Mouse (Mus musculus) cortical plate, adult 2 months (tissue): Measurements from ENCODE around the gene Pkd1l1. TPM values are rescaled to one million over a fixed set of nuclear protein-coding genes. Genes with fewer than 3 reads are reported as not detected.

ENCODE experiments used
- H3K27ac ChIP-seq: fragments of 200-500 bp; 2 replicates; pipeline ENCODE4 v1.5.1; 2012; ENCODE audit warnings: low read length, control low read depth, inconsistent platforms; ENCODE audit not compliant: insufficient read depth
- H3K4me1 ChIP-seq: fragments of 200-500 bp; 2 replicates; pipeline ENCODE4 v1.6.1; 2011; ENCODE audit warnings: low read length; ENCODE audit not compliant: control insufficient read depth, insufficient read depth
- H3K4me3 ChIP-seq: fragments of 200-500 bp; 2 replicates; pipeline ENCODE4 v1.5.1; 2011; ENCODE audit warnings: mild to moderate bottlenecking, low read length, control low read depth; ENCODE audit not compliant: insufficient read depth
- CTCF ChIP-seq: fragments of 200-500 bp; IDR thresholded peaks from 2 replicates; pipeline ENCODE4 v1.5.1; 2011; ENCODE audit warnings: mild to moderate bottlenecking, control low read depth, low read length; ENCODE audit not compliant: insufficient read depth; ENCODE audit errors: extremely low read depth
- POLR2A ChIP-seq: fragments of 200-500 bp; IDR thresholded peaks from 2 replicates; pipeline ENCODE4 v1.6.1; 2011; ENCODE audit warnings: mild to moderate bottlenecking, low read length, control low read depth; ENCODE audit not compliant: insufficient read depth; ENCODE audit errors: extremely low read depth
- polyA plus RNA-seq: library from polyadenylated mRNA; depleted of rRNA; stranded (reverse); fragments of >200 nt; gene quantifications from 2 replicates; pipeline ENCODE4 v1.2.3, GENCODE M21; 2012

The Pkd1l1 gene
- polyA plus RNA-seq, 1 experiment: 0.06 TPM

DNA sequence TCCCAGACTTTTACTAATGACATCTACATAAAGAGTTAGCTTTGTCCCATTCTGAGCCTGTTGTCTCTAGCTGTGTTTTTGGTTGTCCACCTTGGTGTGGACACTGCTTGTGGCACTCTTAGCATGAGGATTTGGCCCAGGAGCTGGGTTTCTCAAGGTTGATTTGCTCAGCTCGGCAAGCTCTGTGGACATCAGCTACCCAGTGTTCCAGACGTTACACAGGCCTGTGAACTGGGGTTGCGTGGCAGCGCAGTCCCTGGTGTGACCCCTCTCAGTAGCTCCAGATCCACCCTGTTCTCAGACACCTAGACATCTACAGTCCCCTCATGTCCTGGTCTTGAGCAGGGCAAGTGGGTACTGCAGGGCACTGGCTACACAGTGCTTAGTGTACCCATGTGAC lies 110.6 kb downstream of the Pkd1l1 start:
- no peak overlapping the region for H3K4me3 ChIP-seq
- TF ChIP-seq POLR2A: no peak
- no peak for TF ChIP-seq CTCF

DNA sequence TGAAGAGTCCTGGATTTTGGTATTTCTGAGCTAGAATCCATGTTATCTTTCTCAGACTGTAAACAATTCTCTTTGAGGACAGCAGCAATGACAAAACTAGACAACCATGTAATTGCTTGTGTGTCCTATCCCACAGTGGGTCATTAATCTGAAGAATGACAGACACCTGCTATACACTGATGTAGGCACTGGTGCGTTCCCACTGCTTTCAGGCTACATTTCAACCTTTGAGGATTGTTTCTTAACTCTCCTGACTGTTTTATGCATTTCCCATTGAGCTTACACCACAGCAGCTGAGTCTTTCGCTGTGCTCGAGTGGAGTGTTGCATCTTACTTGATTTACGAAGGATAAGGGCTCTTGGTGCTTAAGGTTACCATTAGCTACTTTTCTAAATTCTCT lies 111.1 kb downstream of the Pkd1l1 start:
- TF ChIP-seq POLR2A: no peak
- TF ChIP-seq CTCF: no peak
- Histone ChIP-seq H3K4me1 (no peaks in the 10 kb centered on the region), H3K27ac (no peak overlapping the region), H3K4me3 (no peak overlapping the region)

More for the DNA sequence above, 110.6 kb downstream of the Pkd1l1 start:
- no peak overlapping the region for H3K27ac ChIP-seq
- no peaks in the 10 kb centered on the region for H3K4me1 ChIP-seq

DNA sequence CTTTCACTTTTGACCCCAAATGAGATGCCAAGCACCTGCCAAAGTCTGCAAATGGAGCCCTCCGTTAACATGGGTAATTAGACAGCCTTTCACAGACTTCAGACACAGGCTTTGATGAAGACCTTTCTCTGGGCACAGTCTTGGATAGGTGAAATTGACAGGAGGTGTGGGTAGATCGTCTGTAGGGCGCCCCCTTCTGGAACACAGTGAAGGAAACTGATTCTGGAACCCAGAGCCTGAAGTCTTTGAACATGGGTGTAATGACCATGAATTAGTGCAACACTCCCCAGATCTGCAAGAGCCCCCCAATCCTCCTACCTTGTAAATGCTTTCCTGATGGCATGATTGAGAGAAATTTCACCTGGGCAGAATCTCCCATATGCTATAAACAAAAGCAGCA lies 112.2 kb downstream of the Pkd1l1 start:
- H3K27ac ChIP-seq: no peak overlapping the region
- TF ChIP-seq POLR2A (no peak), CTCF (0 out of 2 replicates have a peak, but pooled peaks have one; percentile 15)
- no peak overlapping the region for H3K4me3 ChIP-seq
- H3K4me1 ChIP-seq: no peaks in the 10 kb centered on the region

DNA sequence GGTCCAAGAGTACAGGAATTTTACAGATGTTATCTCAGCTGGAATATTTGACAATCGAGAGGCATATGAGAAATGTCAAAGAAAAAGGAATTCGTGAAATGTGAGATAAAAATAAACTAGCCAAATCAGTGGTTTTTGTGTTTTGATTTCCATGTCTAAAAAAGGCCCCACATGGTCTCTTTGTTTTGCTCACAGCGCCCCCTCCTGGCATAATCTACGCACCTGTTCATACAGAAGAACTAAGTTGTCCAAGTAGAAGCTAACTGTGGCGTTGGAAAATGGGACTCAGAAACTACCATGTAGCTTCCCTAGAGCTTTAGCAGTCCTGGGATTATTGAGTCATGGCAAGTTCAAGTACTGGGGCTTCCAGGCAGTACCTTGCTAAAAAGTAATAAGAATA lies 113.2 kb downstream of the Pkd1l1 start:
- no peaks in the 10 kb centered on the region for H3K4me1 ChIP-seq
- TF ChIP-seq CTCF: peak; percentile 43
- no peak for TF ChIP-seq POLR2A
- H3K4me3 ChIP-seq: no peak overlapping the region
- no peak overlapping the region for H3K27ac ChIP-seq

DNA sequence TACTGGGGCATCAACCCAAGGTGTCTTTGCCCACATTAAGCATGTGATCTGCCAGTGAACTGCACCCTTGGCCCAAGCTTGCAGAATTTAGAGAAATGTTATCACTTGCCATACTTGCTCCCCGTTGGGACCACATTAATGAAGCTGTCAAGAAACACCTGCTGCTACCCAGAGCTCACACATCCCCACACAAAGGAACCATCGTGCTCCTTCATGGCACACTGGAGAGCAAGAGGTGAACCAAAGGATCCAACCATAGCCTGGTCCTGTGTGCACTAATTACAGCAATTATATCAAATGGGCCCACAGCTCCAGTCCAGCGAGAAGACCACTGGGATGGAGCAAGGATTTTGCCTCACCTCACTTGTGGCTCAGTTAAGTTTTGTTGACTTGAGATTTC lies 114.0 kb downstream of the Pkd1l1 start:
- no peaks in the 10 kb centered on the region for H3K4me1 ChIP-seq
- no peak overlapping the region for H3K4me3 ChIP-seq
- no peak for TF ChIP-seq POLR2A
- TF ChIP-seq CTCF: no peak
- no peak overlapping the region for H3K27ac ChIP-seq

DNA sequence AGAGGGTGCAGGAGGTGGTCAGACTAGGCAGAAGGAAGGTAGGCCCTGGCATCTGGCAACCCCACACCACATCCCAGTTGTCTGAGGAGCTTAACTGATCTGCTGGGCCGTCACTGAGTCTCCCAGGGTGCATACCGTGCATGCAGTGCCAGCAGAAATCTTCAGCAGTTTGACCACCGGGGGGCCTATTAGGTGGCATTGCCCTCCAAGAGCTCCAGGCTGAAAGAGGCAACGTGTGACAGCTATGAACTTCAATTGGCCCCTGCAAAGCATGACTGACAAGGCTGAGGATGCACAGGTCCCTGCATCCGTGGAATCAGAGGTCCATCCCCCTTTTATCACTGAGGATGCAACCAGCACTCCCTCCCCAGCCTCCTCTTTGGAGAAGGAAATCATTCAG lies 116.9 kb downstream of the Pkd1l1 start:
- Histone ChIP-seq H3K27ac (no peak overlapping the region), H3K4me3 (no peak overlapping the region), H3K4me1 (no peaks in the 10 kb centered on the region)
- TF ChIP-seq CTCF (no peak), POLR2A (no peak)

DNA sequence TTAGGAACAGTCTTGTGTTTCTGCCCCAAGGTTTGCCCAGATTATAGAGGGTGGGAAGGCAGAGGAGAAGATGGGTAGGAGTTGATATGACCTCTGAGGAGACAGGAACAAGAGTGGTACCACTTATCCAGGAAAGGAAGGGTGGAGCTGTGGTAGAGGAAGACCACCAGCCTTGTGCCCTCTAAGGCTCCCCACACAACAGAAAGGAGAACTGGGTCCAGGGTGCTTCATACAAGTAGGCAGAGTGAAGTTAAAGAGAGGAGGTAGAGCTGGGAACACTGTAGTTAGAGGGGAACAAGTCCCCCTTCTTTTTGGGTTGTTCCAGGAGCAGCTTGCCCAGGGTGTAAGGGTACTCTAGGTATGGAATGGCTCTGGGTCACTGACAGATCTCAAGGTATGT lies 125.0 kb downstream of the Pkd1l1 start:
- Histone ChIP-seq H3K27ac (no peak overlapping the region), H3K4me3 (no peak overlapping the region), H3K4me1 (no peaks in the 10 kb centered on the region)
- no peak for TF ChIP-seq POLR2A
- TF ChIP-seq CTCF: no peak

DNA sequence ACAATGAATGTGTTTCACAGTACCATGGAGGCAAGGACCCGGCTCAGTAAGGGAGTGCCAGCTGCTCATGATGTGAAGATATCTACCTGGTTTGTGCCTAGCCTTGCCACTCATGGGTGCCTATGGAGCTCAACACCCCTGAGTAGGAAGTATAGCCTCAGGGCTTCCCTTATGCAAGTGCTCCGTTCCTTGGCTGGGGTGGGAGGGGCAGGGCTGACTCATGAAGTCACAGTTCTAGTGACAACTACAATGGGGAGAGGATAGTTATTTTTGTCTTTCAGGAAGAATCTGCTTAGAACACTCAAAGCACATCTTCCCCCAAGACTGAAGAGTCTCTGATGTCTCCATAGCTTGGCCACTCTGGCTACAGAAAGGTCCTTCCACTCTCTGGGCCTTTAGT lies 125.4 kb downstream of the Pkd1l1 start:
- Histone ChIP-seq H3K27ac (no peak overlapping the region), H3K4me1 (no peaks in the 10 kb centered on the region), H3K4me3 (no peak overlapping the region)
- no peak for TF ChIP-seq POLR2A
- no peak for TF ChIP-seq CTCF

DNA sequence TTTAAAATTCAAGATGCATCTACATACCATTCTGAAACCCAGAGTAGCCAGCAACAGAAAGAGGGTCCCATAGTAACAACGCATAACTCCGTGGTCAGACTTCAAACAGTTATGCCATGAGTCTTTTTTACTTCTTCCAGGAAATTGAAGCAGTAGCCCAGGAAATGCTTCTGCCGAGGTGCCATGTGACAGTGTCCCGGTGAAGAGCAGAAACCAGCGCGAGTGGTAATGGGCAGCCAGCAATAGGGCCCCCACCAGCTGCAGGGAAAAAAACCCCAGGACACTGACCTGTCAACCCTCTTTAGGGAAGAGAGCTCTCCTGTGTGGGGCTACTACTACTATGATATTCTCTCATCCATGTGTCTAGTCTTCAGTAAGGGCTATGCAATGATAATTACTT lies 136.9 kb downstream of the Pkd1l1 start:
- TF ChIP-seq POLR2A (no peak), CTCF (no peak)
- H3K4me3 ChIP-seq: no peak overlapping the region

DNA sequence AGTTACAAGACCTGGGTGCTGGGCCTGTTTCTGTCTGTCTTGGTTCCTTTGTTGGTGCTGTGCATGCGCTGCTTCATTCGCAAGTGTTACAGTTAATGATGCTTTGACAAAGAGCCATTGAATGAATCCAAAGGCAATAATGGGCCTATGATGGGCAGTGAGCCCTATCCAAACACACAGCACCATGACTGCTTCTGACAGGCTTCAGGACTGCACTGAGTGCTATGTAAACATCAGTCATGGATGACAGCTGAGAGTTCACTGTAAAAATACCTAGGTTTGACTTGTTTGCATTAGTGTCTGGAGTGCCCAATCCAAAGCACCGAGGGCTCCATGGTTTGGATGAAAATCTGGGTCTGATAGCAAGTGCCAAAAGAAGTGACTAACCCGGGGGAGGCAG lies 138.9 kb downstream of the Pkd1l1 start:
- no peak overlapping the region for H3K27ac ChIP-seq
- no peaks in the 10 kb centered on the region for H3K4me1 ChIP-seq
- H3K4me3 ChIP-seq: no peak overlapping the region
- TF ChIP-seq CTCF: no peak
- TF ChIP-seq POLR2A: no peak

More for the DNA sequence above, 136.9 kb downstream of the Pkd1l1 start:
- H3K4me1 ChIP-seq: no peaks in the 10 kb centered on the region
- no peak overlapping the region for H3K27ac ChIP-seq
